Mouse (Mus musculus) Muller cell, postnatal 12 days (primary cell): ENCODE data around the gene Palld.
A peak's percentile ranks its signal among the peaks of the same experiment; 100 is the strongest.

Experiments
- DNase-seq: peaks from one replicate; pipeline ENCODE4 v3.0.0-alpha.2; 2015; ENCODE audit errors: inconsistent ontology term

Gene Palld

DNA sequence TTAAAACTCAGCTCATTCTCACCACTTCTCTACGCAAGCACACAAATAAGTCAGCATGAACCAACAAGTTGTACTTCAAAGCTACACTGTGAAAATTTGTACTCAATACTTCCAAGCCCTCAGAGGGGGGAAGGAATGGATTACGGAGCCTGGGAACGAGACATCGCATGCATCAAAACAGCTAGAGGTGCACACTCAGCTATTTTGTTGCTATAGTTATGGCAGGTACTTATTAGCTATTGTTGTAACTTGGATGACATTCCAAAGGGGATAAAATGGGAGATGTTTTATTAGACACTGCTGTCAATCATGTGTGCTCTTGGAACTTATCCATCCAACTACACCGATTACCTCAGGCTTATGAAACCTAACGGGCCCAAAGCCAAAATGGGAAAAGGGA lies 171.8 kb downstream of the Palld start:
- DNase-seq: no peak

- no peak for DNase-seq
Observed at GRCm38 (mm10) chr8:61725306-61726017, 177.0 kb downstream of the Palld start.

GRCm38 (mm10) chr8:61722226-61722625 lies 180.3 kb downstream of the Palld start:
- no peak for DNase-seq

GRCm38 (mm10) chr8:61715351-61716125 lies 187.0 kb downstream of the Palld start:
- no peak for DNase-seq

- DNase-seq: no peak
Observed at GRCm38 (mm10) chr8:61714293-61714831, 188.1 kb downstream of the Palld start.

DNA sequence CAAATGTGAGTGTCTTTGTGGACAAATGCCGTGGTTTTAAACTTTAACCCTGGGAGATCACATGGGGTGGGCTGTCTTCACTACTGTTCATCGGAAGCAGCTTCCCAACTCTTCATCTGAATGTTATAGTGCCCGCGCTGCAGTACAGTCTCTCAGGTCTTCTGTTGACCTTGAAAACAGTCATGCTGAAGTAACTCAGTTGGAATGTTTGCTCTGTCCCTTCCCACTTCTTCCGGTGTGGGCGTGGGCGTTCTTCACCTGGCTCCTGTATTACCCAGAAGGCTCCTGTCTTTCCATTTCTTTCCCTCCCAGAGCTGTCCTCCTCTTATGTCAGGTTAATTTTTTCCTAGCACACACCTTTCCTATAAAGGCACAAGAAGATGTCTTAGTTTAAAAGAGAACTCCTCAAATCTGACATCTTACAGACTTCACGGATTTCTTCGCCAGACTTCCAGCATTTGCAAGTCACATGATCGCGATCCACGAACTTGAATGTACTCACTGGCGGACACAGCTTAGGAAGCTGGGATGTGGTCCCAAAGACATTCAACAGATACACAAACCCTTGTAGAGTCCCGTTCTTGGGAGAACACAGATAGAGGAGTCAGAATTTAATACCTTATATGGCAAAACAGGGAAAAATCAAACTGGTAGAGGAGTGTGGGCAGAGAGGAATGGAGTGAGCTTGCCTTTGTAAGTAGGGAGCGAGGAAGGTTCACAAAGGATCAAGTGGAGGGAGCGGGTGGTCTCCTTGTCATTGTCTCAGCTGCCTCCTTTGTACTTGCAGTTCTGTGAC lies 189.1 kb downstream of the Palld start:
- no peak for DNase-seq

DNA sequence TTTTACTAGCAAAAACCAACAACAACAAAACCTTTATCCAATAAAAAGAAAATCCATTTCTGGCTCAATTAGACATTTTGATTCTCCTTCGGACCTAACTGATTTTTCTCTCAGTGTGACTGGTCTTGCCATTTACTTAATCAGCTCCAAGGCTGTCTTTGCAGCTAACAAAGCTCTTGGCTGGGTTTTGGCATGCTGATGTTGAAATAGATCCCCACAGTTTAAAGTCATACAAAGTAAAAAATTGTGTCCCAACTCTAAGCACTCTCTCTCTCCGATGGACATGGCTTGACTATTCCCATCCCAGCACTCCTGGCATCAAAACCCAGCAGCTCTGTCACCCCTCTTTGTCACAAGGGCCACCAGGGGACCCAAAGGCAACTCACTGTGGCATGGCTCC lies 190.1 kb downstream of the Palld start:
- no peak for DNase-seq

- DNase-seq: no peak
Observed at GRCm38 (mm10) chr8:61708586-61709305, 193.7 kb downstream of the Palld start.

DNA sequence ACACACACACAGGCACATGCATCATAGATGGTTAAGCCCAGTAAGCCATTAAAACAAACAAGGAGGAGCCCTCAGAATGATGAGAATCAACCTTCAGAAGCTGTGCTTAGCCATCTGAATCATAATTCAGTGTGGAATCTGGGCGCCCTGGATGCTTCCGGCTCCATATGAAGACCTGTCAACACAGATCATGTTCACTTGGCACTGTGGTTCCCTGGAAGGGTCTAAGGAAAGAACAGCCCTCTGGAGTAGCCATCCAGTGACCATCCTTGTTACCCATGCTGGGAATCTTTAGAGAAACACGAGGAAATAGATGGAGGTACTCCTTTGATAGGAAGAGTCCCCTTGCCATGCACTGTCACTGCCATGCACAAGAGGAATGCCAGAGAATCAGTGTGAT lies 197.0 kb downstream of the Palld start:
- peak; percentile 78 for DNase-seq

DNA sequence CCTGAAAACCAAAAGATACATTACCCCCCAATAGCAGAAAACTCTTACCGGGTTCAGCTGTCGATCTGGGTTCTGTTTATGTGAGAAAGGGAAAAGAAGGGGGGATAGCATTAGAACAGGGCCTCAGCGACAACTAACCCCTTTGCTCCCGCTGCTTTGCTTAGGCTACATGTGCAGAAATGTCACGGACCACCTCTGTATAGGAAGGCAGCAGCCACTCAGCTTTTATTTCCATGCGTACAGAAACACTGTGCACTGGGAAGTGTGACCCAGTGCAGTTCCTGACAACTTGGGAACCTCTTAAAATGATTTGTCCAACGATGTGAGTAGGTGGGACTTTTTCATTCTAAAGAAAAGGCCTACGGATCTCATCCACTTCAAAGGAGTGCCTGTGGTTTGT lies 200.4 kb downstream of the Palld start:
- no peak for DNase-seq

DNA sequence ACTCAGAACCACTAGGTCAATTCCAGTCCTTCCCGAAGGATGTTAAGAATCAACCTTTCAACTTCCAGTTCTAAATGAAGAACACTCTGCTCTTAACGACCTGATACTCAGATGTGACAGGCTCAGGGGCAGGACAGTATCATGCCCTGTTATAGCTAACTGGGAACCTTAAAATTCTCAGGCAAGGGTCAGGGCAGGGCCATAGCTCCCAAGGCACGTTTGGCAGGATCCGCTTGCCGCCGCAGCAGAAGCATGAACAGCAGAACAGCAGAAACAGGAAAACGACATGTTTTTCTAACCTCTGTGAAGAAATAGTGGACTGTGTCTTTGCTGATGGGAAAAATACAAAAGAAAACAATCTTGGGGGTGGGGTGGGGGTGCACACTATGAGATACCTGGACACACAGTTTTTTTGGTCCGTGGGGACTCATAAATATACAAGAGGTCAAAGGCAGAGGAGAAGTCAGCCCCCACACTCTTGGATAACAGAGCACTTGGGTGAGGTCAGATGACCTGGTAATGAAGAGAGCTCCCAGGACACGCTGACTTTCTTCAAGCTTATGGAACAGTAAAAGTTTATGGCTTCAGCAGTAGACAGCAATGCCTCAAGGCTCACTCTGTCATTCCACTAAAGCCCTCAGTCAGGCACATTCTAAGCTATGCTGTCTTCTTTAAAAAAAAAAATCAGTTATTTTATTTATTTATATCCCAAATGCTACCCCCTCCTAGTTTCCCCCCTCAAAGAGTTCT lies 201.4 kb downstream of the Palld start:
- no peak for DNase-seq

GRCm38 (mm10) chr8:61700298-61700697 lies 202.2 kb downstream of the Palld start:
- DNase-seq: no peak

- DNase-seq: no peak
Observed at GRCm38 (mm10) chr8:61698959-61699358, 203.5 kb downstream of the Palld start.

- no peak for DNase-seq
Observed at GRCm38 (mm10) chr8:61697728-61698385, 204.6 kb downstream of the Palld start.

DNA sequence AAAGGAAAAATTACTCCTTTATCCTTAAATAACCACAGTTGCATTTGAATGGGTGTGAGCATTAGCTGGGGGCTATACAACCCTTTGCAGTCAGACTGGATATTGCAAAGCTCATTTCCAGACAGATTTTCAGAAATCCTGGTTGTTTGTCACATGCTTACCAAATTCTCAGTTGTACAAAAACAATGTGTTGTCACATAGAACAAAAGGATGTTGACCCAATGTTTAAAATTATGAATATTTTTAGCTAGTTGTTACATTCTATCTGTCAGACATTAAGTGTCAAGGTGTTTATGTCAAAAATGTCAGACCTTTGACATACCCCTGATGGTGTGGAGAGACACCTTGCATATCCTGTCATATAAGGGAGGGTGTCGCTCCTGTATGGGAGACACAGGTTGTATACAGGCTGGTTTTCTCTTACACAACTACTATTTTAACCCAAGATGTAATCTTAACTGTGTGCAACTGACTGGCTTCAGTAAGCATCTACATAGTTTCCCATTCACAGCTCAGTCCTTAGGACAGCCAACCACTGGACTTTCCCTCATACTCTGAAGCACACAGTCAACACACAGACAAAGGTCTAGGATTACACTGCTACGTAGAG lies 205.5 kb downstream of the Palld start:
- no peak for DNase-seq

DNA sequence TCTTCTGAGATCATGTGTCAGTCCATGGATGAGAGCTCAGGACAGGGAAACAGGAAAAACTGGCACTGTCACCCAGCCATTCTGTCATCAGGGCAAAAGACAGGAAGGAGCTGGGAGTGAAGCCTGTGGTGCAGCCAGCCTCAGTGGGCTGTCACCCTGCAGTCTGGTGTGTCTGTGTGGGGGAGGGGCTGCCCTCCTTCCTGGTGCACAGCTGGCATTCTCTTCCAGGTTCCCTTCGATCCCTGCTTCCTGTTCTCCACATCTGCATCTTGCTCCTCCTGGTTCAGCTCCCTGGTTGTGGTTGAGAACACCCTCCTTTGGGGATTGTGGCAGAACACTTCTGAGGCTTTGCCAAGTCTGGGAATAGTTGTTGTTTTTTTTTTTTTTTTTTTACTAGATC lies 207.1 kb downstream of the Palld start:
- DNase-seq: no peak

- no peak for DNase-seq
Observed at GRCm38 (mm10) chr8:61692866-61693265, 209.6 kb downstream of the Palld start.

DNA sequence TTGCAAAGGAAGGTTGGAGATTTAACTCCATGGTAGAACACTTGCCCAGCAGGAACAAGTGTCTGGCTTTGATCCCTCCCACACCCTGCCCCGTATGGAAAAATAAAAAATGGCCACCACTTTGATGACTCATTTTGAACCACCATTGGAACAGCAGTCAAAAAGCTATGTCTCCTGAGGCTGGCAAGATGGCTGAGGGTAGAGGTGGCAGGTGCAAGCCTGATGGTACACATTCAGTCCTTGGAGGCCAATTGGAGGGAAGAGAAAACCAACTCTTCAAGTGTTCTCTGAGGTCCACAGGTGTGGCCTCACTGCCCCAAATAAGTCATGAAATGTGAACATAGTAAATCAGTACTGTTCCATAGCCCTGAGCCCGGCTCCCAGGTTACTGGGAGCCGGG lies 210.4 kb downstream of the Palld start:
- no peak for DNase-seq

DNA sequence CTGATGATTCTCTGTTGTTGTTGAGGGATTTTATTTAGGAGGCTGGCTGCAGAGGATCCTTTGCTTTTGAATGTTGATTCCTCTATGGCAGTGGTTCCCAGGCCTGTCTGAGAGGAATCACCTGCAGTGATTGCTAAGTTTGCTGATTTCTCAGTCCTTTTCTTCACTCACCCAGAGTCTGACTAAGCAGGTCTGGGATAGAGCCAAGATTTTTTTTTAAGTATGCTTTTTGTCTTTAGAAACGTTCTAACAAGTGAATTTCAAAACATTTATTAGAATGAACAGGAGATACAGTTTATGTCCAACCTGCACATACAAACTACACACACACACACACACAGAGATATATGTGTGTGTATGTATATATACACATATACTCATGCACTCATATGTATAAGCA lies 211.1 kb downstream of the Palld start:
- no peak for DNase-seq

GRCm38 (mm10) chr8:61687071-61687470 lies 215.4 kb downstream of the Palld start:
- no peak for DNase-seq
